Mouse (Mus musculus) A20 (cell line): ENCODE results near the gene Thada.
A peak's percentile ranks its signal among the peaks of the same experiment; 100 is the strongest.

ENCODE experiments used
- DNase-seq: peaks from one replicate; pipeline ENCODE4 v3.0.0-alpha.2; 2011; ENCODE audit warnings: low read depth, low spot score

Gene Thada

DNA sequence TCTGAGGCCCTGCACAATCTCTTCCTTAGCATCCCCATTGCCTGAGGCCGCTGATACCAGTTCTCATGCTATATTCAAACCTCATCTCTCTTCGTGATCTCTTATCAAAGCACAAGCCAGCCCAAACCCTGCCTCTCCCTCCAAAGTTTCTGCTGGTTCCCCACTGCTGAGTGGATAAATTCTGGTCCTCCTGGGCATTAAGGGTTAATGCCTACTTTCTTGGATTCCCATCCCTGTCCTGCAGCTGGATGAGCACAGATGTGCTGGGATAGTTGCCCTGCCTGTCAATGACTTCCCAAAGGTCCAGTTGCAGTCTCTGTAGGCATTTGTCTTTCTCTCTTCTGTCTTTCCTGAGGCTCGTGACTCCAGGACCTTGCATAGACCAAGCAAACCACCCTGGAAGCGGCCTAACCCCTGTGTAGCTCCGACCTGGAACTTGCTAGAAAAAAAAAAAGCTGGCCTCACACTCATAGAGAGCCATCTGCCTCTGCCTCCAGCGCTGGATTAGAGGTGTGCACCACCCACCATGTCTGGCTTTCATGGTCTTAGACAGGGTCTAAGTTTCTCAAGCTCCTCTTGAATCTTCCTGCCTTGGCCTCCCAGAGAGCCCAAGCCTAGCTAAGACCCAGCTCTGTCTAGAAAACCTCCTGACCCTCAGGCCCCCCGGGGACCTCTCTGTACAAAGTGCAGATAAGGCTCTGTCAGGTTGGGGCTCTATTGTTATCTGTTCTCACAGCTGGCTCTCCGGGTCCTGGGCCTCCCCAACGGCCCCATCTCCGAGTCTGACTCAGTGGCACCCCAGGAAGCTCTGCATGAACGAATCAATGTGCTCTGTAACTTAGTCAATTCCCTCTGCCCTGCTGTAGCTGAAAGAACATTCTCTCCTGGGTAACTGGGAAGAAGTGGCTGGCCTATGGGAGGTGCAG, 318.6 kb downstream of the Thada start:
- DNase-seq, result no peak

DNA sequence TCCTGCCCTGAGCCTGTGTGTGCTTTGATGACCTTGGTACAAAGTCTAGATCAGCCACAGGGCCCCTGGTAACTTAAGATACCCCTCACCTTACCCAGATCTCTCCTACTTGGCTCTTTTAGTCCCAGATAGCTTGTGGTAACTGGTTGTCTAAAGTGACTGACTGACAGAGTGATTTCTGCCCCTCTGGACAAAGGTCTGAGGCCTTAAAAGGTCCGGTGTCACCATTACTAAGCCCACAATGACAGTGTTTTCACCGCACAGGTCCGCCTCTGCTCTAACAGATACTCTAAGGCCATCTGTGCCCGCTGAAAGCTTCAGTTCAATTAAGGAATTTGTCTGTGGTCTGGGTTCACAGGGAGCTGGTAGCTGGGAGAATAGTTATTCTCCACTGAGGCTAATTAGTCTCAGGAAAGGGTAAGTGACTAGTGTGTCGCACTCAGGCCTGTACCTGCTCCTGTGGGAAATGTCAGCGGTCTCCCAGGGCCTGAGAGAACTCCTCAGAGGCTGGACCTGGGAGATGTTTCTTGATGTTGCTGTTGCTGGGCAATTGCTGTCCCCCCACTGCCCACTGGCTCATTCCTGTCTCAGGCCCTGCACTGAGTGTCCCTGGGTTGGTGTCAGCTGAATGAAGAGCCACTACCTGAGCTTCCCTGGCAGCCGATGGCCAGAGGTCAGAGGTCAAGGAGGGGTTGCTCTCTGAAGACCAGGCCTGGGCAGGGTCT, 319.4 kb downstream of the Thada start:
- no peak for DNase-seq

DNA sequence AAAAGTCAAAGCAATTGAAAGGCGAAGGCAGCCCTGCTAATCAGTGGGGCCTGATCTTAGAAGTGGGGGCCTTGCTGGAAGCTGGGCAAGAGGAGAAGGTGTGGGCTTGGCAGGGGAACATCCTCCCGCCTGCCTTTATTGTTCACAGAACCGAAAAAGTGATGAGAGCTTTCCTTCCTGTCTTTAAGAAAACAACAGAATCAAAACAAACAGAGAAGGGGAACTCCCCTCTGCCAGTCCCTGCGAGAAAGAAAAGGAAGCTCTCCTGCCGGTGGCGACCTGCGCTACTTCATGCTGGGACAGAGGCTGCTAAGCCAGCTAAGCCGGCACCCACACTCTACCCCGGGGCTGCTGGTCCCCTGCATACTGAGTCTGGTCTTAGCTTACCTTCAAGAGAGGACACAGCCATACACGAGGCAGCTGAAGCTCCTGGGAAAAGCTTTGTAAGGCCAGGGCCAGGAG, 320.1 kb downstream of the Thada start:
- DNase-seq, result peak; percentile 85

DNA sequence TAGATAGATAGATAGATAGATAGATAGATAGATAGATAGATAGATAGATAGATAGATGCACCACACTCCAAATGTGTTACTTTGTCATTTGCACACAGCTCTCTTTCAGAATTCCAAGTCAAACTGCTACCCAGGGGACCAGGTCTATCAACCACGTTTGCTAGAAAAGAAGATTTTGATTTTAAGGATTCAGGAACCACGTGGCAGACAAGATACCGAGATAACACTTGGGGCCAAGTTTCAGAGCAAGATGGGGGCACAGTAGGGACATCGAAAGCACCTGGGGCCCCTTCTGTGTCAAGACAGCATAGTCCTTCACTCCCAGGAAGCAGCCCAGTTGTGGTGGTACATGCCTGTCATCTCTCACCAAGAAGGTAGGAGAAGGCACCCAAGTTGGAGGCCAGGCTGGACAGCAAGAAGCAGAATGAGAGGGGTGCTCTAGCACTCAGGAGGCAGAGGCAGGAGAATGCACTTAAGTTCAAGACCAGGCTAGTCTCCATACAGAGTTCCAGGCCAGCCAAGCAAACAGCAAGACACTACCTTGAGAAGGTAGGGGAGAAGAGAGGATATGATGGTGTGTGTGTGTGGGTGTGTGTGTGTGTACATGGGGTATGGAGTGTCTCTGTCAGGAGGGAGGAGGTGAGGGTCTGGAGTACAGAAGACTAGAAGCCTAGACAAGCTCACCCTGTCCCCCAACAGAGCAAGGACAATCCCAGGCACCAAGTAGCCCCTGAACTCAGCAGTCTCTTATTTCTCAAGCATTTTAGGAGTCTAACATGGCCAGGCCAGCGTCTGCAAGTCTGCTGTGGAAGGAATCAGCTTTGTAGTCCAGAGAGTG, 321.0 kb downstream of the Thada start:
- no peak for DNase-seq

DNA sequence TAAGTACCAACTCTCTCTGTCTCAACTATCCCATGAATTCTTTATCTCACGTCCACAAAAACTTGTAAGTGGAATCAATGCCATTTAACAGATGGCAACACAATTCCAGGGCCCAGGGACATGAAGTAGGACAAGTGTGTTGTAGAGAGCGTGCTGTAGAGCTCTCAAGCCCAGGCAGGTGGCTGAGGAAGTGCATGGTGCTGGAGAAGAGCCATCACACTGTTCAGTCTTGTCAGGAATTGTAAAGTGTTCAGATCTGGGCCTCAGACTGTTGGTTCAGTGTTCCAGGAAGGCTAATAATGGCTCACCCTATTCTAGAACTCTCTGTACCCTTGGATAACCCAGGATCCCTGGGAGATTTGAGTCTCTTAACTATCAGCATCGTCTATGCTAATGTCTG, 321.9 kb downstream of the Thada start:
- DNase-seq, result no peak

DNA sequence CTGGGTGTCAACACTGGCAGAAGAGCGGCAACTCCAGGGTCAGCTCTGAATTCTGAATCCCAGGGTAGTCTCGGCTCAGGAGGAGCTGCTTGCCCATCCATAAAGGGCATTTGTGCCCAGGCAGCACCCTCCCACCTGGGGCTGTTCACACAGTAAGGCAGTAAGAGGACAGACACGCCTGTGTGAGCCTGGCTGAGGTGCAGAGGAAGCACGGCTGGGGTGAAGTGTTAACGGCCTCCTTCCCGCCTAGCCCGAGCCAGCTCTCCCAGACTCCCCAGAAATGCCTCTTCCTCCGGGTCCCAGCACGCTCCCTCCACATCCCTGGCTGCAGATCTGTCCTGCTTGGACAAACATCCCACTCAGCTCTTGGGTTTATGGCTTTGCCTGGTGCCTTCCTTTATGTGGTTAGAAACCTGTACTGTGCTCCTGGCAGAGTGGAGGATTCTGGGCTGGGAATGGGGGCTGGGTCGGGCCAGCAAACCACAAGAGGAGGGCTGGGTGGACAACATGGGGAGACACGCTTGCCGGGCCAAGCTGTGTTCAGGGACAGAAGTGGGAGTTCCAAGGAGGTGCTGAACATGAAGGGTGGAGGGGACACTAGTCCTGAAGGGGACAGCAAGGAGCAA, 322.7 kb downstream of the Thada start:
- DNase-seq, result no peak

DNA sequence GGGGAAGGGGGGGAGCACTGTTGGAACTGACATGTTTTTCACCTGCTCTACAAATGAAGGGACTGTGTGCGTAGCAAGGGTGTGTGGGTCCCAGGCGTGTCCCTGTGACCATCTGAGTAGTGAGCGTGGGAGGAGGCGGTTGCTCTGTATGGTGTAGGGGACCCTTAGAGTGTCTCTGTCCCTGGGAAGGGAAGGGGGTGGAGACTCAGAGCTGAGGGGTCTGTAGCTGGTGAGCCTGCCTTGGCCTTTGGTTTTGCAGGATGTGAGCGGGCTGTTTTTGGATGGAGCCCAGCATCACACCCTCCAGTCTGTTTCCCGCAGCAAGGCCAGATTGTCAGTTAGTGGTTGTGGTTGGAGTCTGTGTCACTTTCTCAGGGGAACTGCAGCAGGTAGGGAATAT, 324.3 kb downstream of the Thada start:
- DNase-seq, result no peak

DNA sequence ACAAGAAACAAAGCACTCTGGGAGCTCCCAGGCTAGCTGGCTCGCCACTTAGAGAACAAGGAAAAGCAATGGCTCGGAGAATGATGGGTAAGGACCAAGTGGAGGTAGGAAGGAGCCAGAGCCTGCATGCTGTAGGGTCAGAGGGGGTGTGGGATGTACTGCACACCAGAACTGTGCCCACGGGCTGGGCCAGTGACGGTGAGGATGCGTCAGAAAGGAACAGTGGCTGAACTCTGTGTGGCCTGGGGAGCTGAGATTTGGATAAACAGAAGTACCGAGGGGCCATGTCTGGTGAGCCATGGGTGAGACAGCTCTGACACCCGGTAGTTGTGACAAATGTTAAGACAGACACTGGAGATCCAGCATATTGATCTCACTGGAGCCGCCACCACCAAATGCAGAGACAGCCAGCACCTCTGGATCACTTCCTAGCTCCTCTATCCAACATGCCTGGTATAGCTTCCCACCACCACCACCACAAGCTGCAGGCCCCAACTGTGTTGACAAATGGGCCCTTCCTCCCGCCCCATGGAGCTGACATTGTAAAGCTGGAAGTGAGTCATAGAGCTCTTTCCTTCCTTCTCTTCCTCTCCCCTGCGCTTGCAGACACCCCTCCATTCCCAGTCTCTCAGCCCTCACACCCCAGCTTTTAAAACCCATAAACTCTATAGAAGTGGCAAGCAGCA, 325.0 kb downstream of the Thada start:
- no peak for DNase-seq
